Mouse (Mus musculus) midbrain, embryonic 11.5 days (tissue): Measurements from ENCODE around the gene Cdcp1. TPM values are rescaled to one million over a fixed set of nuclear protein-coding genes. Genes with fewer than 3 reads are reported as not detected.

ENCODE experiments used
- ATAC-seq: fragments of 200-750 bp; cut with Nextera tagmentation; 2 replicates; pipeline ENCODE4 v1.8.0; 2017; ENCODE audit warnings: moderate TSS enrichment, moderate library complexity; ENCODE audit not compliant: low FRiP score
- DNase-seq: peaks from one replicate; pipeline ENCODE4 v3.0.0; 2015; ENCODE audit warnings: low spot score; ENCODE audit errors: missing footprints
- H3K27ac ChIP-seq: fragments of 300-500 bp; sonication (generic); 2 replicates; pipeline ENCODE4 v1.5.1; 2014; ENCODE audit warnings: low read depth, low read length
- H3K27me3 ChIP-seq: fragments of 300-500 bp; sonication (generic); 2 replicates; pipeline ENCODE4 v1.6.1; 2014; ENCODE audit warnings: mild to moderate bottlenecking, low read length, moderate library complexity, mixed read lengths; ENCODE audit not compliant: control insufficient read depth, insufficient read depth
- H3K36me3 ChIP-seq: fragments of 300-500 bp; sonication (generic); 2 replicates; pipeline ENCODE4 v1.6.1; 2014; ENCODE audit warnings: mild to moderate bottlenecking, low read length, moderate library complexity, mixed read lengths; ENCODE audit not compliant: control insufficient read depth, insufficient read depth
- H3K4me1 ChIP-seq: fragments of 300-500 bp; sonication (generic); 2 replicates; pipeline ENCODE4 v1.6.1; 2014; ENCODE audit warnings: low read length; ENCODE audit not compliant: control insufficient read depth, insufficient read depth
- H3K4me2 ChIP-seq: fragments of 300-500 bp; sonication (generic); 2 replicates; pipeline ENCODE4 v1.6.1; 2014; ENCODE audit warnings: mild to moderate bottlenecking, moderate library complexity
- H3K4me3 ChIP-seq: fragments of 300-500 bp; sonication (generic); 2 replicates; pipeline ENCODE4 v1.5.1; 2014; ENCODE audit warnings: low read depth, low read length
- H3K9ac ChIP-seq: fragments of 300-500 bp; sonication (generic); 2 replicates; pipeline ENCODE4 v1.6.1; 2014; ENCODE audit warnings: low read length
- H3K9me3 ChIP-seq: fragments of 300-500 bp; sonication (generic); 2 replicates; pipeline ENCODE4 v1.6.1; 2016; ENCODE audit warnings: low read length; ENCODE audit not compliant: control insufficient read depth
- WGBS: fragments of 180-500 bp; shearing (Covaris S2); extraction: QIAGEN DNeasy Blood & Tissue Kit; methylation state at CpG from one replicate; pipeline ENCODE4 v1.1.7; 2014; 5-methylcytosine and 5-hydroxymethylcytosine counted together
- polyA plus RNA-seq: library from polyadenylated mRNA; unstranded; fragments of >200 nt; fragmentation: Nextera tagmentation; extraction: Ambion mirVana; gene quantifications from 2 replicates; pipeline ENCODE4 v1.2.1, GENCODE M21; 2014

The Cdcp1 gene
- polyA plus RNA-seq, 1 experiment from 2014 or later, result 0.29 TPM

- Histone ChIP-seq H3K4me3 (no peak overlapping the region), H3K4me2 (no peak overlapping the region), H3K9me3 (no peaks in the 10 kb centered on the region), H3K27ac (no peak overlapping the region), H3K36me3 (peaks cover 23% of the 10 kb centered on the region; the same call in 1 of the 2 replicates), H3K9ac (no peak overlapping the region), H3K4me1 (no peaks in the 10 kb centered on the region), H3K27me3 (no peaks in the 10 kb centered on the region)
- ATAC-seq, result no peak
- DNase-seq, result no peak
- 94% methylated on average over 2 of the region's 2 CpGs for WGBS
These were observed 91.3 kb downstream of the Cdcp1 start for GRCm38 (mm10) chr9:123124413-123124981.

DNA sequence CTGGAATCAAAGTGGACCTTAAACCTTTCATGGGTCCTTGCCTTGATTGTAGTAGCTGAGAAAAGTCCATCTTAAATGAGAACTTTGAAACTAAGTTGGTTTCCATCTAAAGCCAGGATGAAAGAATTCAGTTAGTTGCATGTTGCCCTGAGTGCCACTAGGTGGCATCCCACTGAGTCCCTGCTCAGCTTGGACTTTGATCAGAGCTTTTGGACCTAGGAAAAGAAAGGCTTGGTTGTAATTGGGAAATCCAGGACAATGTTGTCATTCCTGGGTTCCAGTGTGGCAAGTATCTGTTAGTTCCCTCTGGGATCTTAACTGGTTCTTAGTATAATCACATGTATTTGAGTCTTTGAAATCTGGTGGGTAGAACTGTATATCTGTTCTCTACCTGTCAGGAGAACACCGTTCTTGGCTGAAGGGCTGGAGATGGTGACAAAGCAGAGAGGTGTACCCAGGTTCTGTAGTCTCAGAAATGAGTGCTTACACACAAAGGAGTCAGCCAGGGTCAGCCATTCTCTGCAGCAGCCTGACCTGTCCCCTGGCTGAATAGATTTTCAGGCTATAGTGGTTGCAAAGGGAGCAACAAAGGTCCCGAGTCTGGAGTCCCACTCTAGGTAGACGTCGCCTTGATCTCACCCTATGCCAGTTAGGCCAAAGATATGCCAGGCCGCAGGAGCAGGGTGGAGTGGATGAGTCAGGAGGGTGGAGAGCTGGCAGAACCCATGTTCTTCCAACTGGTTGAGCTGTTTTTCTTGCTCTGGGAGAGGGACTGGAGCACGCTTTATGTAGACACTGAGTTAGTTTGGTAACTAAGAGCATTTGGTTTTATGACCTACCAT is 92.0 kb downstream of the Cdcp1 start:
- DNase-seq (no peak), ATAC-seq (no peak)
- H3K36me3 ChIP-seq, result peaks cover 27% of the 10 kb centered on the region; the same call in 1 of the 2 replicates
- H3K4me1 ChIP-seq, result no peaks in the 10 kb centered on the region
- H3K27ac ChIP-seq, result no peak overlapping the region
- H3K27me3 ChIP-seq, result no peaks in the 10 kb centered on the region
- H3K9ac ChIP-seq, result no peak overlapping the region
- no peak overlapping the region for H3K4me2 ChIP-seq
- no peaks in the 10 kb centered on the region for H3K9me3 ChIP-seq
- 95% methylated on average over 6 of the region's 6 CpGs for WGBS
- no peak overlapping the region for H3K4me3 ChIP-seq

DNA sequence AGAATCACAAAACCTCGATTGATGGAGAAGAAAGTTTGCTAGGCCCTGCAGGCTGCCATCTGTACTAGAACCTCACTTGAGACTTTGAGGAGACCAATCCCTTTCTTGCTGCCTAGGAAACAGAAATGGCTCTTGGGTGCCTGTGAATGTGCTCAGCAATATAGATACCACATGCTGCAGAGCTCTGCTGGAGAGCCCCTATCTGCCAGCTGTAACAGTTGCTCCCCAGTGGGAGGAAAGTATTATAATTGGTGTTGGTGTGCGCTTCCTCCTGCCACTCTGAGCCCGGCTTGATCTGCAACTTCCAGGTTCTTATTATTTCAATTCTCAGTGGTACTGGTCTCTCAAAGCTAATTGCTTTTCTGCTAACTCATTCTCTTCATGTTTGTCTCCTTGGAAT is 92.8 kb downstream of the Cdcp1 start:
- Histone ChIP-seq H3K4me1 (no peaks in the 10 kb centered on the region), H3K27me3 (no peaks in the 10 kb centered on the region), H3K9me3 (no peaks in the 10 kb centered on the region), H3K36me3 (peaks cover 25% of the 10 kb centered on the region; the same call in 1 of the 2 replicates), H3K4me2 (no peak overlapping the region), H3K9ac (no peak overlapping the region), H3K4me3 (no peak overlapping the region), H3K27ac (no peak overlapping the region)
- DNase-seq (no peak), ATAC-seq (no peak)
- 95% methylated on average over 3 of the region's 3 CpGs for WGBS

Other genes starting within 250 kb of the Cdcp1 start
- gene Tmem42, start 194.7 kb downstream of the Cdcp1 start, polyA plus RNA-seq, result 19.2 and 23.1 TPM in 2 replicates
- 0.38 and 0.43 TPM in 2 replicates for gene Tgm4, start 181.3 kb downstream of the Cdcp1 start, polyA plus RNA-seq
- gene Zdhhc3, start 102.8 kb downstream of the Cdcp1 start, polyA plus RNA-seq, result 60.3 and 68.4 TPM in 2 replicates
- 115 and 129 TPM in 2 replicates for gene Exosc7, start 102.8 kb downstream of the Cdcp1 start, polyA plus RNA-seq
- not detected in 2 replicates for gene Clec3b, start 65.1 kb downstream of the Cdcp1 start, polyA plus RNA-seq
- 4.6 and 7.0 TPM in 2 replicates for gene Tmem158, start 44.7 kb upstream of the Cdcp1 start, polyA plus RNA-seq
- 860 and 869 TPM in 2 replicates for gene Lars2, start 150.9 kb upstream of the Cdcp1 start, polyA plus RNA-seq